Mouse (Mus musculus): Measurements from ENCODE around the gene Miox. TPM values are rescaled to one million over a fixed set of nuclear protein-coding genes. Genes with fewer than 3 reads are reported as not detected.

Gene Miox
- polyA plus RNA-seq, 1 experiment from 2014 or later: not detected

- ATAC-seq (ENCODE audit: insufficient read depth) (no peak), DNase-seq (no peak)
- H3K4me3 ChIP-seq (ENCODE audit: low read depth, low read length): no peak overlapping the region
- H3K27ac ChIP-seq (ENCODE audit: low read depth): no peak overlapping the region
- no peak for TF ChIP-seq CTCF (IDR thresholded peaks at IDR 0.05; ENCODE audit: low read depth)
- H3K27me3 ChIP-seq (ENCODE audit: insufficient read depth, low read length): no peaks in the 10 kb centered on the region
- H3K9me3 ChIP-seq (ENCODE audit: low read depth, low read length): no peaks in the 10 kb centered on the region
- WGBS: 75% methylated on average over 17 of the region's 17 CpGs
- no peaks in the 10 kb centered on the region for H3K4me1 ChIP-seq (ENCODE audit: insufficient read depth)
- H3K36me3 ChIP-seq (ENCODE audit: insufficient read depth): no peaks in the 10 kb centered on the region
- H3K4me2 ChIP-seq: no peak overlapping the region
- no peak overlapping the region for H3K9ac ChIP-seq
These were observed 758 bp downstream of the Miox start for GRCm38 (mm10) chr15:89334774-89335537.

GRCm38 (mm10) chr15:89336422-89336821, 2.2 kb downstream of the Miox start:
- Histone ChIP-seq H3K4me3 (ENCODE audit: low read depth, low read length) (no peak overlapping the region), H3K27me3 (ENCODE audit: insufficient read depth, low read length) (no peaks in the 10 kb centered on the region), H3K36me3 (ENCODE audit: insufficient read depth) (no peaks in the 10 kb centered on the region), H3K4me1 (ENCODE audit: insufficient read depth) (no peaks in the 10 kb centered on the region), H3K9me3 (ENCODE audit: low read depth, low read length) (no peaks in the 10 kb centered on the region), H3K27ac (ENCODE audit: low read depth) (no peak overlapping the region), H3K9ac (no peak overlapping the region), H3K4me2 (no peak overlapping the region)
- 76% methylated on average over 14 of the region's 14 CpGs for WGBS
- no peak for DNase-seq
- TF ChIP-seq CTCF (IDR thresholded peaks at IDR 0.05; ENCODE audit: low read depth): no peak
- no peak for ATAC-seq (ENCODE audit: insufficient read depth)

DNA sequence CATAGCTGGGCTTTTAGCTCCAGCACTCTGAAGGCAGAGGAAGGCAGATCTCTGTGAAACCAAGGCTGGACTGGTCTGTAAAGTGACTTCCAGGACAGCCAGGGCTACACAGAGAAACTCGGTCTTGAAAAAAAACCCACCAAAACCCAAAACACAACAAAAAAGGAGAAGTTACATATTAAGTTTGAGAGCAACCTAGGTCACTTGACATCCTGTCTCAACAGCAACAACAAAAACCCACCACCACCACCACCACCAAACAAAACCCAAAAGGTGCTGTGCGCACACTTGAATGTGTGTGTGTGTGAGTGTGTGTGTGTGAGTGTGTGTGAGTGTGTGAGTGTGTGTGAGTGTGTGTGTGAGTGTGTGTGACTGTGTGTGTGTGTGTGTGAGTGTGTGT, 5.5 kb downstream of the Miox start:
- no peak for TF ChIP-seq CTCF (IDR thresholded peaks at IDR 0.05; ENCODE audit: low read depth)
- Histone ChIP-seq H3K4me3 (ENCODE audit: low read depth, low read length) (no peak overlapping the region), H3K4me1 (ENCODE audit: insufficient read depth) (no peaks in the 10 kb centered on the region), H3K36me3 (ENCODE audit: insufficient read depth) (no peaks in the 10 kb centered on the region), H3K27ac (ENCODE audit: low read depth) (no peak overlapping the region), H3K9me3 (ENCODE audit: low read depth, low read length) (no peaks in the 10 kb centered on the region), H3K9ac (no peak overlapping the region), H3K4me2 (no peak overlapping the region), H3K27me3 (ENCODE audit: insufficient read depth, low read length) (no peaks in the 10 kb centered on the region)
- WGBS: 83% methylated on average over 2 of the region's 2 CpGs
- DNase-seq (no peak), ATAC-seq (ENCODE audit: insufficient read depth) (no peak)

GRCm38 (mm10) chr15:89340136-89340535, 5.9 kb downstream of the Miox start:
- 70% methylated on average over 3 of the region's 3 CpGs for WGBS
- Histone ChIP-seq H3K9ac (no peak overlapping the region), H3K4me3 (ENCODE audit: low read depth, low read length) (no peak overlapping the region), H3K27ac (ENCODE audit: low read depth) (no peak overlapping the region), H3K9me3 (ENCODE audit: low read depth, low read length) (no peaks in the 10 kb centered on the region), H3K4me1 (ENCODE audit: insufficient read depth) (no peaks in the 10 kb centered on the region), H3K27me3 (ENCODE audit: insufficient read depth, low read length) (no peaks in the 10 kb centered on the region), H3K4me2 (no peak overlapping the region), H3K36me3 (ENCODE audit: insufficient read depth) (no peaks in the 10 kb centered on the region)
- ATAC-seq (ENCODE audit: insufficient read depth) (no peak), DNase-seq (no peak)
- TF ChIP-seq CTCF (IDR thresholded peaks at IDR 0.05; ENCODE audit: low read depth): no peak

DNA sequence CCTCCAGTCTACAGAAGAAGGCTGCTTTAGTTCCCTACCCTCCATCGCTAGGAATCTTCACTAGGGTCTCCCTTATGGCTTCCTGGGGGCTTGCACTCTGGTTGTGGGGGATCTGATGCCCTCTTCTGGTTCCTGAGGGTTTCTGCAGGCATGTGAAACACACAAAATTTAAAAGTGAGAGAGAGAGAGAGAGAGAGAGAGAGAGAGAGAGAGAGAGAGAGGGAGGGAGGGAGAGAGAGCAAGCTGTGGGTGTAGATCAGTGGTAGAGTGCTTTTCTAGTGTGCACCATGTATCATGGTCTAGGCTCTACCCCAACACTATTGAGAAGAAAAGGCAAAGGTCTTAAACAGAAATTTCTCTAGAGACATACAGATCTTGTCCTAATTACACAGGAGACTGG, 7.5 kb downstream of the Miox start:
- H3K4me1 ChIP-seq (ENCODE audit: insufficient read depth): no peaks in the 10 kb centered on the region
- ATAC-seq (ENCODE audit: insufficient read depth) (no peak), DNase-seq (no peak)
- no peaks in the 10 kb centered on the region for H3K9me3 ChIP-seq (ENCODE audit: low read depth, low read length)
- 53% methylated on average over 1 of the region's 1 CpGs for WGBS
- H3K27me3 ChIP-seq (ENCODE audit: insufficient read depth, low read length): no peaks in the 10 kb centered on the region
- no peak overlapping the region for H3K27ac ChIP-seq (ENCODE audit: low read depth)
- no peak overlapping the region for H3K9ac ChIP-seq
- H3K36me3 ChIP-seq (ENCODE audit: insufficient read depth): no peaks in the 10 kb centered on the region
- H3K4me3 ChIP-seq (ENCODE audit: low read depth, low read length): no peak overlapping the region
- no peak overlapping the region for H3K4me2 ChIP-seq
- no peak for TF ChIP-seq CTCF (IDR thresholded peaks at IDR 0.05; ENCODE audit: low read depth)

GRCm38 (mm10) chr15:89343325-89343724, 9.1 kb downstream of the Miox start:
- WGBS: 84% methylated on average over 3 of the region's 3 CpGs
- no peaks in the 10 kb centered on the region for H3K27me3 ChIP-seq (ENCODE audit: insufficient read depth, low read length)
- no peaks in the 10 kb centered on the region for H3K36me3 ChIP-seq (ENCODE audit: insufficient read depth)
- H3K4me2 ChIP-seq: no peak overlapping the region
- H3K9ac ChIP-seq: no peak overlapping the region
- DNase-seq: no peak
- no peak overlapping the region for H3K4me3 ChIP-seq (ENCODE audit: low read depth, low read length)
- no peak for TF ChIP-seq CTCF (IDR thresholded peaks at IDR 0.05; ENCODE audit: low read depth)
- ATAC-seq (ENCODE audit: insufficient read depth): no peak
- H3K9me3 ChIP-seq (ENCODE audit: low read depth, low read length): no peaks in the 10 kb centered on the region
- no peak overlapping the region for H3K27ac ChIP-seq (ENCODE audit: low read depth)
- H3K4me1 ChIP-seq (ENCODE audit: insufficient read depth): no peaks in the 10 kb centered on the region

DNA sequence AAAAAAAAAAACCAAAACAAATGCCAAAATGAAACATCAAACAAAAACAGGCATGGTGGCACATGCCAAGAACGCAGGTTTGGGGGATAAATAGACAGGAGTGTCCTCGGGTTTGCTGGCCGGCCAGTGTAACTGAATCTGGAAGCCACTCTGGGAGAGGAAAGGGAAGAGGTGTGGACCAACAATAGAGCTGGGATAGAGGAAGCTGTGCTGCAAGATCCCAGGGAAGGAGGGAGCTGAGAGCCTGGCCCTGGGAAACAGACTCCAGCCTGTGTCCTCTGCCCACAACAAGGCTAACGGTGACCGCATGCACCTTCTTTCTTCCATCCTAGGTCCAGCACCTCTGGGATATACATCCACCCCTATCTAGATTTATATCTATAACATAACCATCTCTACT, 16.2 kb downstream of the Miox start:
- Histone ChIP-seq H3K4me1 (ENCODE audit: insufficient read depth) (peaks cover 8% of the 10 kb centered on the region), H3K36me3 (ENCODE audit: insufficient read depth) (peaks cover 42% of the 10 kb centered on the region), H3K9me3 (ENCODE audit: low read depth, low read length) (no peaks in the 10 kb centered on the region), H3K4me3 (ENCODE audit: low read depth, low read length) (no peak overlapping the region), H3K27me3 (ENCODE audit: insufficient read depth, low read length) (no peaks in the 10 kb centered on the region), H3K9ac (no peak overlapping the region), H3K4me2 (no peak overlapping the region), H3K27ac (ENCODE audit: low read depth) (no peak overlapping the region)
- 80% methylated on average over 5 of the region's 5 CpGs for WGBS
- DNase-seq (no peak), ATAC-seq (ENCODE audit: insufficient read depth) (no peak)
- no peak for TF ChIP-seq CTCF (IDR thresholded peaks at IDR 0.05; ENCODE audit: low read depth)

All from lung, embryonic 14.5 days (tissue).